Mouse (Mus musculus): ENCODE measurements around the gene Hyou1. TPM values are rescaled to one million over a fixed set of nuclear protein-coding genes. Genes with fewer than 3 reads are reported as not detected.
"Not testable (repeated sequence)": the region's sequence is repeated elsewhere in the genome, so short reads cannot be mapped to it uniquely, and the experiment has no call there.

The Hyou1 gene
- polyA plus RNA-seq, 2 experiments, result 28.5 to 64.4 TPM

DNA sequence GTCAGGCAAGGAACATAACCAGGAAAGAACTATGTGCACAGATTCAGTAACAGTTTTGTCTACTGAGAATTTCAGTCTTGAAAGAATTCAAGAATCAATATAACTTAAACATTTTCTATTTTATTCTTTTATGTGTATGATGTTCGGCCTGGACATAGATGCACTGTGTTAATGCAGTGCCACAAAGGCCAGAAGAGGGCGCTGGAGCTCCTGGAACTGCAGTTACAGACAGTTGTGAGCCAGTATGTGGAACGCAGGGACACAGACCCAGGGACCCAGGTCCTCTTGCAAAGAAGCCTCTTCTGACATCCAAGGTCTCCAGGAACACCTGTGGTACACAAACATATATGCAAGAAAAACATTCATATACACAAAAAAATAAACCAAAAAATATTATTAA lies 14.8 kb upstream of the Hyou1 start:
- ATAC-seq (ENCODE audit: low FRiP score, low read depth), result no peak
- no peak for DNase-seq (ENCODE audit: low spot score)
- Histone ChIP-seq H3K4me2 (replicated peaks; ENCODE audit: low read depth, low read length, severe bottlenecking) (no peak overlapping the region), H3K4me1 (ENCODE audit: control insufficient read depth, insufficient read depth, low read length) (peaks cover 6% of the 10 kb centered on the region; the same call in 1 of the 2 replicates), H3K27ac (replicated peaks; ENCODE audit: low read depth, low read length) (no peak overlapping the region), H3K9ac (ENCODE audit: low read depth, low read length, severe bottlenecking) (no peak overlapping the region), H3K4me3 (replicated peaks; ENCODE audit: low read length) (no peak overlapping the region), H3K27me3 (ENCODE audit: control insufficient read depth, insufficient read depth, low read length) (no peaks in the 10 kb centered on the region), H3K36me3 (ENCODE audit: control insufficient read depth, insufficient read depth, low read length) (peaks cover 3% of the 10 kb centered on the region), H3K9me3 (ENCODE audit: control insufficient read depth, low read length) (no peaks in the 10 kb centered on the region)
- no peak for TF ChIP-seq POLR2A (IDR thresholded peaks at IDR 0.05; ENCODE audit: borderline replicate concordance, extremely low read depth, insufficient read depth, insufficient read length)
- 60% methylated on average over 3 of the region's 3 CpGs for WGBS

DNA sequence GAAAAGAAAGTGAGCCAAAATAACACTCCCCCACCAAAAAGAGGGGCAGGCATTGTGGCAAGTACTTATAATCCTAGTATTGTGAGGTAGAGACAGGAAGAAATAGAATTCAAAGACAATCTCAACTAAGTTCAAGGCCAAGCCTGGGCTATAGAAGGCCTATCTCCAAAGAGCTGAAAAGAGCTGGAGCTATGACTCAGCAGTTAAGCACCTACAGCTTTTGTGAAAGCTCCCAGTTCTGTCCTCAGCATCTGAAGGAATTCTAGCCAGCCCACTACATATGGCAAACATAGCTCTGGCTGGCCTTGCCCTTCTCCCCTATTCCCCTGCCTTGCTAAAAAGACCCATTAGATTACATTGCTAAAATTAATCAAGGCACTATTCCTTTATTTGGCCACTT lies 5.9 kb upstream of the Hyou1 start:
- TF ChIP-seq POLR2A (IDR thresholded peaks at IDR 0.05; ENCODE audit: borderline replicate concordance, extremely low read depth, insufficient read depth, insufficient read length), result no peak
- no peak overlapping the region for H3K4me3 ChIP-seq (replicated peaks; ENCODE audit: low read length)
- H3K27me3 ChIP-seq (ENCODE audit: control insufficient read depth, insufficient read depth, low read length), result no peaks in the 10 kb centered on the region
- no peak for ATAC-seq (ENCODE audit: low FRiP score, low read depth)
- H3K27ac ChIP-seq (replicated peaks; ENCODE audit: low read depth, low read length), result no peak overlapping the region
- H3K4me1 ChIP-seq (ENCODE audit: control insufficient read depth, insufficient read depth, low read length), result no peaks in the 10 kb centered on the region
- H3K4me2 ChIP-seq (replicated peaks; ENCODE audit: low read depth, low read length, severe bottlenecking), result no peak overlapping the region
- no peak overlapping the region for H3K9ac ChIP-seq (ENCODE audit: low read depth, low read length, severe bottlenecking)
- DNase-seq (ENCODE audit: low spot score), result no peak
- H3K36me3 ChIP-seq (ENCODE audit: control insufficient read depth, insufficient read depth, low read length), result no peaks in the 10 kb centered on the region
- H3K9me3 ChIP-seq (ENCODE audit: control insufficient read depth, low read length), result no peaks in the 10 kb centered on the region

DNA sequence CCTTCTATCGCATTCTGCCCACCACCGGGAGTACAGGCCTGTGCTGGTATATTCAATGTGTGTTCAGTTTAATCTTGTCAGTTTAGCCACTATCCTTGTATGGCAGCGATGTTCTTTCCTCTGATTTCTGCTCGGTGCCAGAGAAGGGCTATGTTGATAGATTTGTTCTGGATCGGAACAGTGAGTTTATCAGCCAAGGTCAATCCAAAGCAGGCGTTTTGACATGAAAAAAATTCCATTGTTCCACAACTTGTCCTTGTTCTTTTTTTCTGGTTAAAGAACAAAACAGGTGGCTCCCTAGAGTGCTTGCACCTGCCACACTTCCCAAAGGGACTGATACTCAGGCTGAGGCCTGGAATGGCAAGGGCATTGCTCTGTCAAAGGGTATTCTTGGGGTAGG lies 3.1 kb upstream of the Hyou1 start:
- no peak overlapping the region for H3K4me2 ChIP-seq (replicated peaks; ENCODE audit: low read depth, low read length, severe bottlenecking)
- H3K9ac ChIP-seq (ENCODE audit: low read depth, low read length, severe bottlenecking), result no peak overlapping the region
- no peak for TF ChIP-seq POLR2A (IDR thresholded peaks at IDR 0.05; ENCODE audit: borderline replicate concordance, extremely low read depth, insufficient read depth, insufficient read length)
- no peak overlapping the region for H3K4me3 ChIP-seq (replicated peaks; ENCODE audit: low read length)
- peaks cover 3% of the 10 kb centered on the region for H3K36me3 ChIP-seq (ENCODE audit: control insufficient read depth, insufficient read depth, low read length)
- peaks cover 7% of the 10 kb centered on the region for H3K4me1 ChIP-seq (ENCODE audit: control insufficient read depth, insufficient read depth, low read length)
- H3K9me3 ChIP-seq (ENCODE audit: control insufficient read depth, low read length), result no peaks in the 10 kb centered on the region
- H3K27ac ChIP-seq (replicated peaks; ENCODE audit: low read depth, low read length), result no peak overlapping the region
- no peaks in the 10 kb centered on the region for H3K27me3 ChIP-seq (ENCODE audit: control insufficient read depth, insufficient read depth, low read length)
- 90% methylated on average over 6 of the region's 6 CpGs for WGBS
- DNase-seq (ENCODE audit: low spot score) (no peak), ATAC-seq (ENCODE audit: low FRiP score, low read depth) (no peak)

DNA sequence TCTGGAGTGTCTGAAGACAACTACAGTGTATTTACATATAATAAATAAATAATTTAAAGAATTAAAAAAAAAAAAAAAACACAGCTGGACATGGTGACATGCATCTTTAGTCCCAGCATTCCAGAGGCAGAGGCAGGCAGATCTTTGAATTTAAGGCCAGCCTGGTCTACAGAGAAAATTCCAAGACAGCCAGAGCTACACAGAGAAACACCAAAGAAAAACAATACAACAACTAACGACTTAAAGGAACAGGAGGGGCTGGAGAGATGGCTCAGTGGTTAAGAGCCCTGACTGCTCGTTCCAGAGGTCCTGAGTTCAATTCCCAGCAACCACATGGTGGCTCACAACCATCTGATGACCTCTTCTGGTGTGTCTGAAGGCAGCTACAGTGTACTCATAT lies 2.0 kb upstream of the Hyou1 start:
- H3K4me2 ChIP-seq (replicated peaks; ENCODE audit: low read depth, low read length, severe bottlenecking); ATAC-seq (ENCODE audit: low FRiP score, low read depth); DNase-seq (ENCODE audit: low spot score): not testable (repeated sequence)

DNA sequence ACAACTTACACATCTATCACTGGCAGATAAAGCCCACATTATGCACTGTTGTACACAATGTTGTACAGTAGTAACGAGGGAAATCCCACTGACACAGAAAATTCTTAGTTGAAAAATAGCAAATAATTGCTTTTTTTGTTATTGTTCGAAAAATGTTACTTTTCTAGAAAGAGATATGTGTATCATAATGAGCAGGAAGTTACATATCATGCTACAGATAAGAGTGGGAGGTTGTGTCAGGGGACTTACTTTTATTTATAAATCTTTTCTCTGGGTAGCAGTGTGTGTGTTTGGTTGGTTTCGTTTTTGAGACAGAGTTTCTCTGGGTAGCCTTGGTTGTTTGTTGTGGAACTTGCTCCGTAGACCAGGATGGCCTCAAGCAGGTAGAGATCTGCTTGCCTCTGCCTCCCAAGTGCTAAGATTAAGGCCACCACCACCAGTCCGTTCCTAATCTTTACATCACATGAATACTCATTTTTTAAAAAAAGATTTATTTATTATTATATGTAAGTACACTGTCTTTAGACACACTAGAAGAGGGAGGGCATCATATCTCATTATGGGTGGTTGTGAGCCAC lies 1.0 kb upstream of the Hyou1 start:
- peak overlapping the region; percentile 88 for H3K4me3 ChIP-seq (replicated peaks; ENCODE audit: low read length)
- TF ChIP-seq POLR2A (IDR thresholded peaks at IDR 0.05; ENCODE audit: borderline replicate concordance, extremely low read depth, insufficient read depth, insufficient read length), result no peak
- H3K4me2 ChIP-seq (replicated peaks; ENCODE audit: low read depth, low read length, severe bottlenecking), result peak overlapping the region; percentile 95
- WGBS, result 90% methylated on average over 5 of the region's 5 CpGs
- H3K4me1 ChIP-seq (ENCODE audit: control insufficient read depth, insufficient read depth, low read length), result peaks cover 7% of the 10 kb centered on the region
- H3K9ac ChIP-seq (ENCODE audit: low read depth, low read length, severe bottlenecking), result no peak overlapping the region; the same call in 1 of the 2 replicates
- H3K27me3 ChIP-seq (ENCODE audit: control insufficient read depth, insufficient read depth, low read length), result no peaks in the 10 kb centered on the region
- no peak for ATAC-seq (ENCODE audit: low FRiP score, low read depth)
- H3K9me3 ChIP-seq (ENCODE audit: control insufficient read depth, low read length), result no peaks in the 10 kb centered on the region
- no peak overlapping the region for H3K27ac ChIP-seq (replicated peaks; ENCODE audit: low read depth, low read length)
- H3K36me3 ChIP-seq (ENCODE audit: control insufficient read depth, insufficient read depth, low read length), result peaks cover 23% of the 10 kb centered on the region
- DNase-seq (ENCODE audit: low spot score), result no peak

More for the DNA sequence above, 2.0 kb upstream of the Hyou1 start:
- H3K9me3 ChIP-seq (ENCODE audit: control insufficient read depth, low read length); H3K9ac ChIP-seq (ENCODE audit: low read depth, low read length, severe bottlenecking); H3K4me3 ChIP-seq (replicated peaks; ENCODE audit: low read length); H3K27me3 ChIP-seq (ENCODE audit: control insufficient read depth, insufficient read depth, low read length); H3K27ac ChIP-seq (replicated peaks; ENCODE audit: low read depth, low read length); H3K4me1 ChIP-seq (ENCODE audit: control insufficient read depth, insufficient read depth, low read length): not testable (repeated sequence)
- H3K36me3 ChIP-seq (ENCODE audit: control insufficient read depth, insufficient read depth, low read length), result peaks cover 14% of the 10 kb centered on the region
- WGBS, result 86% methylated on average over 2 of the region's 2 CpGs

DNA sequence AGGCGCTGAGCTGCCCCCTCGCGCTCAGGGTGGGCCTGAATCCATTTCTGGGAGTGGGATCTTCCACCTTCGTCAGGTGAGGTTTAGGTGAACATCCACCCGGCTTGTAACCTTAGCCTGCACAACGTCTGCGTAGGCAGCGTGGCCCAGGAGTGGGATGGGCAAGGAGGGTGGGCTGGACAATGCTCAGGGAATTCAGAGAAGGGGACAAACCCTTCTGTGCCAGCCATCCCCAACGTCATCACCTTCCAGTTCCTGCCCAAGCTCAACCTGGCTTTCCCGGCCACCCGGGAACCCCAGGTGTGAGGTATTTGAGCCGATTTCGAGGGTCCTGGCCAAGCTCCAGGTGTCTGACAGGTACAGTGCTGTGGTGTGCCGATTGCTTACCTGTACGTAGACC lies 572 bp downstream of the Hyou1 start:
- no peaks in the 10 kb centered on the region for H3K9me3 ChIP-seq (ENCODE audit: control insufficient read depth, low read length)
- H3K27ac ChIP-seq (replicated peaks; ENCODE audit: low read depth, low read length), result peak overlapping the region; percentile 84
- H3K36me3 ChIP-seq (ENCODE audit: control insufficient read depth, insufficient read depth, low read length), result peaks cover 39% of the 10 kb centered on the region
- H3K4me1 ChIP-seq (ENCODE audit: control insufficient read depth, insufficient read depth, low read length), result peaks cover 7% of the 10 kb centered on the region
- no peak for TF ChIP-seq POLR2A (IDR thresholded peaks at IDR 0.05; ENCODE audit: borderline replicate concordance, extremely low read depth, insufficient read depth, insufficient read length)
- WGBS, result 9% methylated on average over 15 of the region's 15 CpGs
- H3K4me3 ChIP-seq (replicated peaks; ENCODE audit: low read length), result peak overlapping the region; percentile 88
- H3K27me3 ChIP-seq (ENCODE audit: control insufficient read depth, insufficient read depth, low read length), result no peaks in the 10 kb centered on the region
- DNase-seq (ENCODE audit: low spot score) (no peak), ATAC-seq (ENCODE audit: low FRiP score, low read depth) (0 out of 2 replicates have a peak, but pooled peaks have one; percentile 2)
- peak overlapping the region; percentile 90 for H3K9ac ChIP-seq (ENCODE audit: low read depth, low read length, severe bottlenecking)
- H3K4me2 ChIP-seq (replicated peaks; ENCODE audit: low read depth, low read length, severe bottlenecking), result peak overlapping the region; percentile 95
